Mouse (Mus musculus) midbrain, embryonic 11.5 days (tissue): ENCODE results near the gene Prkcd. TPM values are rescaled to one million over a fixed set of nuclear protein-coding genes. Genes with fewer than 3 reads are reported as not detected.

ENCODE experiments used
- ATAC-seq: fragments of 200-750 bp; cut with Nextera tagmentation; 2 replicates; pipeline ENCODE4 v1.8.0; 2017; ENCODE audit warnings: moderate TSS enrichment, moderate library complexity; ENCODE audit not compliant: low FRiP score
- DNase-seq: peaks from one replicate; pipeline ENCODE4 v3.0.0; 2015; ENCODE audit warnings: low spot score; ENCODE audit errors: missing footprints
- H3K27ac ChIP-seq: fragments of 300-500 bp; sonication (generic); 2 replicates; pipeline ENCODE4 v1.5.1; 2014; ENCODE audit warnings: low read depth, low read length
- H3K27me3 ChIP-seq: fragments of 300-500 bp; sonication (generic); 2 replicates; pipeline ENCODE4 v1.6.1; 2014; ENCODE audit warnings: mild to moderate bottlenecking, low read length, moderate library complexity, mixed read lengths; ENCODE audit not compliant: control insufficient read depth, insufficient read depth
- H3K36me3 ChIP-seq: fragments of 300-500 bp; sonication (generic); 2 replicates; pipeline ENCODE4 v1.6.1; 2014; ENCODE audit warnings: mild to moderate bottlenecking, low read length, moderate library complexity, mixed read lengths; ENCODE audit not compliant: control insufficient read depth, insufficient read depth
- H3K4me1 ChIP-seq: fragments of 300-500 bp; sonication (generic); 2 replicates; pipeline ENCODE4 v1.6.1; 2014; ENCODE audit warnings: low read length; ENCODE audit not compliant: control insufficient read depth, insufficient read depth
- H3K4me2 ChIP-seq: fragments of 300-500 bp; sonication (generic); 2 replicates; pipeline ENCODE4 v1.6.1; 2014; ENCODE audit warnings: mild to moderate bottlenecking, moderate library complexity
- H3K4me3 ChIP-seq: fragments of 300-500 bp; sonication (generic); 2 replicates; pipeline ENCODE4 v1.5.1; 2014; ENCODE audit warnings: low read depth, low read length
- H3K9ac ChIP-seq: fragments of 300-500 bp; sonication (generic); 2 replicates; pipeline ENCODE4 v1.6.1; 2014; ENCODE audit warnings: low read length
- H3K9me3 ChIP-seq: fragments of 300-500 bp; sonication (generic); 2 replicates; pipeline ENCODE4 v1.6.1; 2016; ENCODE audit warnings: low read length; ENCODE audit not compliant: control insufficient read depth
- WGBS: fragments of 180-500 bp; shearing (Covaris S2); extraction: QIAGEN DNeasy Blood & Tissue Kit; methylation state at CpG from one replicate; pipeline ENCODE4 v1.1.7; 2014; 5-methylcytosine and 5-hydroxymethylcytosine counted together
- polyA plus RNA-seq: library from polyadenylated mRNA; unstranded; fragments of >200 nt; fragmentation: Nextera tagmentation; extraction: Ambion mirVana; gene quantifications from 2 replicates; pipeline ENCODE4 v1.2.1, GENCODE M21; 2014

The Prkcd gene
- polyA plus RNA-seq, 1 experiment from 2014 or later, result 20.1 TPM

- DNase-seq, result peak; percentile 68
Measured at GRCm38 (mm10) chr14:30590041-30590645, 35.9 kb downstream of the Prkcd start.

DNA sequence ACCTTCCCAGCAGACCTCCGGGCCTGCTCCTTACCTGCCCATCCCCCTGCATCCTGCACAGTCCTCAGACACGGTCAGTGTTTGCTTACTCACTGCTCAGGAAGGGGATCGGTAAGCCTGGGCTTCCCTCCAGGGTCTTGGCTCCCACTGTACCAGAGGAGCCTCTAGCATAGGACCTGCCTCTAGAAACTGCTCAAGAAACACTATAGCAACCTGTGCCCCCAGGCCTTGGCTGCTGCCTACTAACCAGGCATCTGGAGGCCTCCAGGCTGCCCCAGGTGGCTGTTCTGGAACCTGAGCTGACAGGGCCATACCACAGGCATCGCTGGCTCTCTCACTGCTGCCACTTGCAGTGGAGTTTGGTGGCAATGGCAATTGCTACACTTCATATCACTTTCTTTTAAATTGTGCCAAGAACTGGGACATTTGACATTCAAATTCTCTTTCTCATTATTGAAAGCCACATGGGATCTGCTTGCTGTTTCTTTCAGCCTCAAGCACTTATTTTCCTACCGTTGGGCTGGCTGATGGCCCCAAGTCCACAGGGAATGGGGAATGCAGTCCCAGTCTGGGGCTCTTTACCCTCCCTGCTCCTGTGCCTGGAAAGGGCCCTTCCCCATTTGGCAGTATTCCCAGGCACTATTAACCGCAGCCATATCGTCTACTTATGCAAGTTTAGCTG, 39.1 kb downstream of the Prkcd start:
- Histone ChIP-seq H3K4me1 (peaks cover 8% of the 10 kb centered on the region; the same call in 1 of the 2 replicates), H3K36me3 (no peaks in the 10 kb centered on the region), H3K4me2 (no peak overlapping the region), H3K9ac (no peak overlapping the region), H3K9me3 (no peaks in the 10 kb centered on the region), H3K27me3 (no peaks in the 10 kb centered on the region), H3K27ac (no peak overlapping the region), H3K4me3 (no peak overlapping the region)
- DNase-seq, result no peak
- no peak for ATAC-seq
- WGBS, result 73% methylated on average over 7 of the region's 7 CpGs

More at GRCm38 (mm10) chr14:30590041-30590645, 35.9 kb downstream of the Prkcd start:
- Histone ChIP-seq H3K27ac (no peak overlapping the region), H3K4me2 (no peak overlapping the region), H3K36me3 (no peaks in the 10 kb centered on the region), H3K4me3 (no peak overlapping the region), H3K4me1 (peaks cover 20% of the 10 kb centered on the region), H3K9ac (no peak overlapping the region), H3K9me3 (no peaks in the 10 kb centered on the region), H3K27me3 (no peaks in the 10 kb centered on the region)
- ATAC-seq, result no peak
- WGBS, result 80% methylated on average over 11 of the region's 11 CpGs

GRCm38 (mm10) chr14:30585323-30585722, 40.7 kb downstream of the Prkcd start:
- Histone ChIP-seq H3K27me3 (no peaks in the 10 kb centered on the region), H3K9ac (no peak overlapping the region), H3K27ac (no peak overlapping the region), H3K9me3 (no peaks in the 10 kb centered on the region), H3K4me1 (peaks cover 8% of the 10 kb centered on the region; the same call in 1 of the 2 replicates), H3K36me3 (no peaks in the 10 kb centered on the region), H3K4me3 (no peak overlapping the region), H3K4me2 (no peak overlapping the region)
- WGBS, result 92% methylated on average over 5 of the region's 5 CpGs
- DNase-seq (no peak), ATAC-seq (no peak)

GRCm38 (mm10) chr14:30584497-30585251, 41.3 kb downstream of the Prkcd start:
- no peaks in the 10 kb centered on the region for H3K36me3 ChIP-seq
- ATAC-seq (peak; percentile 59; the same call in 1 of the 2 replicates), DNase-seq (no peak)
- no peaks in the 10 kb centered on the region for H3K27me3 ChIP-seq
- 0 out of 2 replicates have a peak overlapping the region, but pooled peaks have one; percentile 24 for H3K9ac ChIP-seq
- H3K27ac ChIP-seq, result no peak overlapping the region; the same call in 1 of the 2 replicates
- 50% methylated on average over 19 of the region's 19 CpGs for WGBS
- no peaks in the 10 kb centered on the region for H3K9me3 ChIP-seq
- H3K4me3 ChIP-seq, result no peak overlapping the region
- no peak overlapping the region for H3K4me2 ChIP-seq
- H3K4me1 ChIP-seq, result peaks cover 8% of the 10 kb centered on the region; the same call in 1 of the 2 replicates

GRCm38 (mm10) chr14:30584077-30584476, 41.9 kb downstream of the Prkcd start:
- H3K27ac ChIP-seq, result no peak overlapping the region
- no peaks in the 10 kb centered on the region for H3K36me3 ChIP-seq
- ATAC-seq (no peak), DNase-seq (no peak)
- H3K27me3 ChIP-seq, result no peaks in the 10 kb centered on the region
- no peak overlapping the region for H3K4me3 ChIP-seq
- 62% methylated on average over 2 of the region's 2 CpGs for WGBS
- H3K4me2 ChIP-seq, result no peak overlapping the region
- no peak overlapping the region for H3K9ac ChIP-seq
- H3K4me1 ChIP-seq, result peaks cover 8% of the 10 kb centered on the region; the same call in 1 of the 2 replicates
- H3K9me3 ChIP-seq, result no peaks in the 10 kb centered on the region

DNA sequence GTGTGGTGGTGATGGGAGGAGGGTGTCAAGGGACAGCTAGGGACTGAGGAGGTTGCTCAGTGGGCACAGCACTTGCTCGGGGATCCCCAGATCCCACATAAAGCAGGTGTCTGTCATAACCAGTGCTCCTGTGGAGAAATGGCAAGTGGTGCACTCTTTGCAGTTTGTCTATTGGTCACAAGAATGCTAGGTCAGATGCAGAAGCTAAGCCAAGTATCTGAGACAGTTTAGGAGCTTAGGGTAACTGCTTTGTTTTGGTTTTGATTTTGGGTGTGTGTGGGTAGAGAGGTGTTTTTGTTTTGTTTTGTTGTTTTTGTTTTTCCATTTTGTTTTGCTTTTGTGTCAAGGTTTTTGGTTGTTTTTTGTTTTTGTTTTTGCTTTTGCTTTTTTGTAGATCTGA, 44.8 kb downstream of the Prkcd start:
- peaks cover 8% of the 10 kb centered on the region; the same call in 1 of the 2 replicates for H3K4me1 ChIP-seq
- H3K36me3 ChIP-seq, result no peaks in the 10 kb centered on the region
- H3K27me3 ChIP-seq, result no peaks in the 10 kb centered on the region
- H3K9ac ChIP-seq, result no peak overlapping the region
- no peaks in the 10 kb centered on the region for H3K9me3 ChIP-seq
- H3K4me2 ChIP-seq, result no peak overlapping the region
- H3K27ac ChIP-seq, result no peak overlapping the region
- peak; percentile 84 for DNase-seq
- ATAC-seq, result no peak
- WGBS, result 62% methylated on average over 1 of the region's 1 CpGs
- no peak overlapping the region for H3K4me3 ChIP-seq

DNA sequence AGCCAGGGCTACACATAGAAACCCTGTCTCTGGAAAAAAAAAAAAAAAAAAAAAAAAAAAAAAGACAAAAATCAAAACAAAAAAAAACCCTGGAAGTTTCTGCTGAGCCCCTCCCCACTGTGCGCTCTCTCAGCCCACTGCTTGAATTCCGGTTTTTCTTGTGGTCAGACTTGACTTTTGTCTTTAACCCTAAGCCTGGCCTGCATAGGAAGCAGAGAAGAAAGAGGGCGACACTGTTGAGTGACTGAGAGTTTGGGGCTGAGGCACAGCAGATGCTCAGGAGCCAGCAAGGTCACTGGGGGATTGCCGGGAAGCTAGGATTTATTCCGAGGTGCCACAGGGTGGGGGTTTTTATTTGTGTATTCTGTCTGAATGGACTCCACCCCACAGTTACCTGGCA, 46.1 kb downstream of the Prkcd start:
- Histone ChIP-seq H3K9ac (no peak overlapping the region), H3K27me3 (no peaks in the 10 kb centered on the region), H3K4me3 (no peak overlapping the region), H3K36me3 (no peaks in the 10 kb centered on the region), H3K4me1 (peaks cover 8% of the 10 kb centered on the region; the same call in 1 of the 2 replicates), H3K4me2 (no peak overlapping the region), H3K27ac (no peak overlapping the region), H3K9me3 (no peaks in the 10 kb centered on the region)
- ATAC-seq (no peak), DNase-seq (no peak)
- WGBS, result 19% methylated on average over 5 of the region's 5 CpGs

- WGBS, result 79% methylated on average over 5 of the region's 5 CpGs
- Histone ChIP-seq H3K4me1 (peaks cover under 1% of the 10 kb centered on the region; the same call in 1 of the 2 replicates), H3K4me2 (no peak overlapping the region), H3K27me3 (no peaks in the 10 kb centered on the region), H3K4me3 (no peak overlapping the region), H3K36me3 (no peaks in the 10 kb centered on the region), H3K27ac (no peak overlapping the region), H3K9ac (no peak overlapping the region), H3K9me3 (no peaks in the 10 kb centered on the region)
- ATAC-seq (no peak), DNase-seq (no peak)
Measured at GRCm38 (mm10) chr14:30579180-30579579, 46.8 kb downstream of the Prkcd start.
